Mouse (Mus musculus) heart, postnatal 10 days (tissue): Measurements from ENCODE around the gene Ptchd3. TPM values are rescaled to one million over a fixed set of nuclear protein-coding genes. Genes with fewer than 3 reads are reported as not detected.

Source experiments
- DNase-seq, 2 experiments: peaks; one replicate each; pipeline ENCODE4 v3.0.0; 2021
- intact Hi-C: fragments of 180-260 bp; cut with DNase I; formaldehyde crosslinking; loops from one replicate; pipeline ENCODE4 v1.15.1; 2025
- total RNA-seq, 2 experiments: library from RNA; stranded (reverse); gene quantifications; 2 replicates each; pipeline ENCODE4 v1.2.3; 2021

Ptchd3 gene
- total RNA-seq, result under 1 TPM; 0.34 to 0.79 TPM

DNA sequence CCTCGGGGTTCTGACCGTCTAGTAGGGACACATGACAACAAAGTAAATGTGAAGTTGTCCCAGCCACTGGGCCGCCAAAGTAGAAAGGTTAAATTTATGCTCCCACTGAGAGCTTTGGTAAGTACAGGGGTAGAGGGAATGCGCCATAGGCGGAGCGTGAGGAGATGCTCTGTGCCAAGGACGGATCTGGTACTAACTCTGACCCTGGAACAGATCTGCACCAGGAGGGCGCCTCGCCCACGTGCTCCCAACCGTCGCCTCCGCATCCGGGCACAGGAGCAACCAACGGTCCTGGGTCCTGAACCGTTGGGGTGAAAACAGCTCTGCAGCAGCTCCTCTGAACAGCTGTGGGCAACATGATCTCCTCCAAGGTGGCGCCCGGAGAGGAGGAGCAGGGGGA, at the start of gene Ptchd3:
Gene Ptchd3, plus strand, starts transcription at position 301 of the 400 bp plus-strand sequence.
- DNase-seq, result no peak
- intact Hi-C loops, result no loop called here

DNA sequence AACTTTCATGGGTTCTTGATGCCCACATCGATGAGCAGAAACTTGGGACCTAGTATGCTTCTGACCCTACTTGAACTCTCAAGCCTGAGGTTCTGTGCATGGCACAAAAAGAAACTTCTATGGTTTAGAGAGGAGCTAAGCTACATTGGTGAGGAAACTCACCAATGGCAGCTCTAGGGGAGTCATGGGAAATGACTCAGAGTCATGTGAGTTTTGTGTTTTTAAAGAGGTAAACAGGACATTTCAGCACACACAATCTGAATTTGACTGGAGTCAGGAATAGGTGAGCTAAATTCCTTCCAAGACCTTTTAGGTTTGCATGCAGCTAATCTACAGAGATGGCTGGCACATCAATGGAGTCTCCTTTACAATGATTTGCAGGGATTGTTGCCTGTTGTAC, 48.2 kb upstream of the Ptchd3 start:
- DNase-seq, result no peak
- intact Hi-C loops, result no loop called here

DNA sequence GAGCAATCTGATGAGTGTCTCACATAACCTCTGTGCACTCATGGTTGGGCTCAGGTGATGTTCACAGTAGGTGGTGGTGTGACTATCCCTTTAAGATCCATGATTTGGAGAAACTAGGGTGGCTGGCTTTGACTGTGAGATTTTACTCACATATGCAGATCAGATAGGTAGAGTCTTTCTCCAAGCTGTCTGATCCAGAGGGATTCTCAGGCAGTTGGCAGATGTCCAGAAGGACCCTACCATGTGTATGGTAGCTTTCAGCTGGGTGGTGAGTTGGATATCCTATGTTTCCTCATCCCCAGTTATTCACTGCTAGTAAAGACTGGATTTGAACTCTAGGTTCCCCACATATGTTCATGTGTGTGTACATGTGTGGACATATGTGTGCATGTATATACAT, 42.6 kb upstream of the Ptchd3 start:
- DNase-seq, result no peak
- intact Hi-C loops, result no loop called here

DNA sequence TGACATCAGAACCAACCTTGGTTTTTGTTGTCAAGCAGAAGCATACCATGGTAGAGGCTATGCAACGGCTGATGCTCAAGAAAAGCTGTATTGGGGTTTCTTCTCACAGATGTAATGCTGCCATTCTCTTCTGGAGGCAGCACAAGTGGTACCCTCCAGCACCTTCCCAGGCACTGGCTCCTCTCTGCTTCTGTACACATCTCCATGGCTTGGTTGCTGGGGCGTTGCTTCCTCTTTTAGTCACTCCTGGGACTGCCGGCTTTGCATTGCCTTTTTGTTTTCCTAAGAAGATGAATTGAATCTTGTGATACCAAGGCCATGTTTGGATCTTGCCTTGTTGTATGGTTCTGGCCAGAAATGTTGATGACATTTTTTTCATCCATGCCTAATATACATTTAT, 40.5 kb upstream of the Ptchd3 start:
- DNase-seq, result no peak
- intact Hi-C loops, result no loop called here

DNA sequence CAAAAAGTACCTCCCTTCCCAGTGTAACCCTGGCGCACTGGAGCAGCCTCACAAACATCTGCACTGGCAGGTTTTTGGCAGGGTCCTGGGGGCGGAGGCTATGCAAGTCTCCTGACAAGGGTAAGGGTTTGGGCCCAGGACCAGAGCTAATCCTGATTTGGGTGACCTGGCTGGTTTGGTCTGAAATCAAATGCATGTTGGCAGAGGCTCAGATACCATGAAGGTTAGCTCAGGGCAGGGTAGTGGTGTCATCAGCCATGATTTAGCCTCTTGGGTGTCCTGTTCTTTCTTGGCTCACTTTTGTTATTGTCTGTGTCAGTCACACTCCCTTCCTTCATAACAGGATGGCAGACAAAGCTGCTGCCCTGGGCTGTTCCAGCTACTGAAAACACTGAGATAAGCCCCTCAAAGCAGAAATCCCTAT, 39.4 kb upstream of the Ptchd3 start:
- DNase-seq, result peak; percentile 87 to 90
- intact Hi-C loops, result loop anchor here (5.0 kb wide), 1 partner anchor 88 kb away; the partner anchor contains the start of gene Metrnl

DNA sequence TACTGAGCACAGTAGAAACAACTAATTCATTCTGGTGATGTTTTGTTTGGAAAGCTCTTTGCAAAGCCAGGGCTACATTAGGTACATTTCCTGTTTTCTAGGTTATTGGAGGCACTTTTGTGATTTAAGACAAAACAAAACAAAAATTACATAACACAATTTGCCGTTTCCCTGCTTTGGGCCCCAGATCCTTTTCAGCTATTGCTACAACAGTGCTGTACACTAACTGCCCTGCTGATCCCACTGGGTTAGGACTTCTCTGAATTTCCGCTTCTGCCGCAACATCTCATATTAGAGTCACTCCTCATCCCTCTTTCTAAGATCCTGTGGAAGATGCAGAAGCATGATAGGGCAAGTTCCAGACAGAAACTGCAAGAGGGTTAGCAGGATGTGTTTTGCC, 38.6 kb upstream of the Ptchd3 start:
- DNase-seq, result no peak

DNA sequence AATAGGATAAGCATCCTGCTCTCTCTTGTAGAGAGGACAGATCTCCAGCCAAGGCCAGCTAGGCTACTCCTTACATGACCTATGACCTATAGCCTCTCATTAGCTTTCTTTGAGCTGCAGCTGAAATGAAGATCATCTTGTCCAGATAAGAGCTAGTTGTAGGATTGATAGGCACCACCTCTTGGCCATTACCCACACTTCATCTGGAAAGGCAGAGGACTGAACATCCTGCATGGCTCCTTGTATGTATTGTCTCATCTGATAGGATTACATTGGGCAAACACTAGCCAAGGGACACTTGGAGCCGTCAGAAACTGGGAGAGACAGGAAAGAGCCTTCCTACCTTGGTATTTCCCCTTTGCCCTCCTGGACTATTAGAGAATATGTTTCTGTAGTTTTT, 38.1 kb upstream of the Ptchd3 start:
- intact Hi-C loops, result loop anchor here (5.0 kb wide), 1 partner anchor 90 kb away; the partner anchor contains the start of gene Metrnl
- no peak for DNase-seq

More for the DNA sequence above, 38.6 kb upstream of the Ptchd3 start:
- intact Hi-C loops, result loop anchor here (5.0 kb wide), 1 partner anchor 89 kb away; the partner anchor contains the start of gene Metrnl

DNA sequence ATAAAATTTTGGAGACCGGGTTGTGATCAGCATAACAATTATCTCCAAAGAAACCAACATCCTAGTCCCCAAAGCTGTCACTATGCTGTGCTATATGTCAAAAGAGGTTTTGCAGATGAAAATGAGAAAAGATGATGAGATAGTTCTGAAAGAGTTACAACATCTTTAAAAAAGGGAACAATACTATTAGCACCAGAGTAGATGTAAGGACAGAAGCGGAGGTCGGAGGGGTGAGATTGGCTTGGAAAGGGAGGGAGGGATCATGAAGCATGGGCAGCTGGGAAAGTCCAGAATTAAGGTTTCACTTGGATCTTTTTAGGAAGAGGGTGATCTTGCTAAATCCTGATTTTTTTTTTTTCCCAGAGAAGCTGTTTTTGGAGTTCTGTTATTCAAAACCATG, 36.5 kb upstream of the Ptchd3 start:
- DNase-seq, result no peak
- intact Hi-C loops, result loop anchor here (5.0 kb wide), 1 partner anchor 91 kb away; the partner anchor contains the start of gene Metrnl

DNA sequence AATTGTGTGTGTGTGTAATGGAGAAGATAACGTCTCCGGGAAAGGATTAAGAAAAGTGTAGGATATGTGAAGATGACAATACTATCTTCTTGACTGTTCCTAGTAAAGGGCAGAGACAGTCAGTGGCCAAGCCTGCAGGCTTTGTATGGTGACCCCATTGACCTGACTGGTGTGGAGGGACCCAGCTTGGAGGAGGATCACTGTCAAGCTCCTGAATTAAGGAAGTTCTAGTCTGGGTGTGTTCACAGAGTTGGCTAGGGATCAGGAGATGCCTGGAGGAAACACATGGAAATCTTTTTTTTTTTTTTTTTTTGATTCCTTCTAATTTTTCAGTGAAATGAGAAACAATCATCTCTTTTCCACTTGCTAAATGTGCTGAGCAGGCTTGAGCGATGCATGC, 35.9 kb upstream of the Ptchd3 start:
- DNase-seq, result peak; percentile 21 to 34
- intact Hi-C loops, result loop anchor here (5.0 kb wide), 1 partner anchor 92 kb away; the partner anchor contains the start of gene Metrnl

DNA sequence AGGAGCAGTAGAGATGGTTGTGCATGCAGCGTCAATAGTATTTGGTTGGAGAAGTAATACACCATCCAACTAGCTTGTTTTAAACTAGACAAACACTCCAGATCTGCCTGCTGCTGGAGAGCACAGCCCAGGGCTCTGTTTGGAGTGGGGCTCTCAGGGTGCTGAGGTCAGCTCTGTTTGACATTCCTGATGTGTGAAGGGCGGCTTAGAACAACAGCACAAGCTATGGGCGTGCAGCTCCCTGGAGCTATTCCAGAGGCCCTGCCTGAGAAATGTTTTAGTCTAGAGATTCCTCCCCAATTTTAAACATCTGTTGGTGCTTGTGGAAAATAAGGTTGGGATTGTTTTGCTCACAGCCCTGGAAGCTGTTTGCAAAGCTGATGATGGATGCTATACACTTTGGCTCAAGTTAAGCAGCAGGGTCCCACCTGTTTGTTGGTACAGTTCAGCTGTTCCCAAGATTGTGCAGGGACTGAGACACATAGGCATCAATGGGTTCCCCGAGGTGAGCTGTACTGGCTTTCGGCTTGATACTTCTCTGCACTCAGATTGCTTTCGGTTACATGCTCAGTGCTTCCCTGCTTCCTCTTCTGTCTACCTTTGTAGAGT, 35.4 kb upstream of the Ptchd3 start:
- intact Hi-C loops, result loop anchor here (5.0 kb wide), 1 partner anchor 92 kb away; the partner anchor contains the start of gene Metrnl
- peak; percentile 73 to 76 for DNase-seq

DNA sequence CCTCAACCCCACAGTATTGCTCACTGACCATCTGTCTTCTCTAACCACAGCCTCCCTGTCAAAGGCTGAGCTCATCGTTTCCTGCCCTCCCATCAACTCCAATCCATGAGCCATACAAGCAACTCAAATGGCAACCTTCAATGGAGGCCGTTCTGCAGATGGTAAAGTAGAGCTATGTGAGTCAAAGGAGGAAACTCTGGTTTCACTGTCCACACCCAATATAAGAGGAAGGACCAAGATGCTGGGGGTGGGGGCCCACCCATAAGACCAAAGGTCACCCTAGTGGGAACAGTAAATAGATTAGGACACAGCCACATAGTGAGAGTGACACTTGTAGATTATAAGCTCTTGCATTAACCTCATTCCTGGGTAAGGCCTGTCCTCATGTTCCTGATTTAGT, 34.1 kb upstream of the Ptchd3 start:
- intact Hi-C loops, result no loop called here
- DNase-seq, result no peak

DNA sequence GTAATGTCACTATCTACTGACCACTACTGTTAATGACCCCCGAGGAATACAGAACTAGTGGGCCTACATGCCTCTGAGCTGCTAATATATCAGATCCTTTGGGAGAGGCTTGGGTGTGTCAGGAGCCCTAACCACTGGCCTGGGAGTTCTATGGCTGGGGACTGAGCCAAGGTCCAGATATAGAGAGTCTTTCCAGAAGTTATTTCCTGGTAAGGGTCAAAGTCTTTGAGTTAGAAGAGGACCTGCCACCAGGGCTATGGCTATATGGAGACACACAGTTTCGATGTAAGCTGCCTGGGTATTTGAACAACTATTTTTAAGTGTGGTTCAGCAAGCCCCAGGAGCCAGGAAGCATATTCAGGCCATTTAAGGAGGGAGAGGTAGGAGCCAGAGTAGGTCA, 31.5 kb upstream of the Ptchd3 start:
- no peak for DNase-seq
- intact Hi-C loops, result no loop called here

DNA sequence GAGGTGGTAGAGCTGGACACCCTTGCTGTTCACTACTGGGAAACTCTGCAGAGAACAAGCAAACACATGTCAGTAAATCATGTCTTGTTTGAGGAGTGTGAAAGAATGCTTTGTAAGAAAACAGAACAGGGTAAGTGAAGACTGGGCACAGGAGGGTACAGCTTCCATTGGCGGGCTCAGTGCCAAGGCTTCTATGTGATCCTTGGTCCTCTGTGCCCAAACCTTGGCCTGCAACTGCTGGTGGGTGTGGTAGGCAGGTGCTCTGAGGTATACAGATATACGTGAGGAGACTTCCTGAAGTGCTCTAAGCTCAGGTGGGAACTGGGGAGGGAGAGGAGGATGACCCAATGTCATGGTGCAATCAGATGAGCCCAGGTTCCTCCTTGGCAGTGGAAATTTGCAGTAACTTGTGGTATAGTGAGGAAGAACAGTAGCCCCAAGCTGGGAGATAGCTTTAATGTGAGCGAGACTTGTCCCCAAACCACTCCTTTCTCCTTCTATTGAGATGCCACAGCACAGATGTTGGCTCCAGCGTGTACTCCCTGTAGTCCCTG, 30.2 kb upstream of the Ptchd3 start:
- DNase-seq, result no peak
- intact Hi-C loops, result no loop called here

DNA sequence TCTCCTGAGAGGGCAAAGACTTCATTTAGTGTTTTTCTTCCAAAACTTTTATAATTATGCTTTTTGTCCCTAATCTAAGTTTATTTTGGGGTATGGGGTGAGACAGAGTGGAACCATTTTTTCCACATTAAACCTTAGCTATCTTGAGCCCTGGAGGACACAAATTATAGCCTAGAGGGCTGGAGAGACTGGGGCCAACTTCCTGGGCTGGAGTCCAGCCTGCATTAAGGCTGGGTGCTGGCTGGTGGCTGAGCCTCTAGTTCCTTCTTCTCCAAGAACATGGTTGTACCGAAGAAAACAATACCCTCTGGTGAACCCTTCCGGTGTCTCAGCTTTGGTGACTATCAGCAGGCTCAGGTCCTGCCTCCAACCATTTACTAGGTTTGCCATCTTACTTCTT, 27.3 kb upstream of the Ptchd3 start:
- no peak for DNase-seq
- intact Hi-C loops, result no loop called here

DNA sequence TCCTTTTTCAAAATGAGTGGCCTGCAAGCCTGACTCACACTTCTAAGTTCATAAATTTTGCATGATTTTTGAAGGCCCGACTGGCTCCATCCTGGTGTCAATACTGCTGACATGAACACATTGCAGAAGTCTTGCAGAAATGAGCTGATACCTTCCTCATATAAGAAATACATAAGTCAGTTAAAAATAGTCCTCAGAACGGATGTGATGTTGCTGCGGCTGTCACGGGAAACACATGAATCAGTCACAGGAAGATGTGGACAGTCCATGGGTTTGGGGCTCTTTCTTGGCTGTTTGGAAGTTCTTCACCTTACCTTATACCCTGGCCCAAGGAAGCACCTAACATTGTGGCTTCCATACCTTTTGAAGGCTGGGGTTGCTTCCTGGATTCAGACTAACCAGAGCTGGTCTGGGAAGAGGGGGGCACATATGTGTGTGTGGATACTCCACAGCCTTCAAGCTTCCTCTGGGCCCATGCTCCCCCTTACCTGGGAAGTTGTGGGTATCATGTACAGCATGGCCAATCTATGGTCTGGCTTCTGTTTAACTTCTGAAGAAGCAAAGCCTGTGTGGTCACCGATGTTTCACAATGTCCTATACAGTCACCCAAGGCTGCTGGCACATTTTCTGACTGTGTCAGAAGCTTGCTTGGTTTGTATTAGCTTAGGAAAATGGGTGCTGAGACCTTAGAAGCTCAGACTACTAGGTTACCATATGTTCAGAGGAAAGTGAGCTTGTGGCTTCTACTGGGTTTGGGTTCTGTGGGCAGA, 25.6 kb upstream of the Ptchd3 start:
- no peak for DNase-seq
- intact Hi-C loops, result no loop called here

DNA sequence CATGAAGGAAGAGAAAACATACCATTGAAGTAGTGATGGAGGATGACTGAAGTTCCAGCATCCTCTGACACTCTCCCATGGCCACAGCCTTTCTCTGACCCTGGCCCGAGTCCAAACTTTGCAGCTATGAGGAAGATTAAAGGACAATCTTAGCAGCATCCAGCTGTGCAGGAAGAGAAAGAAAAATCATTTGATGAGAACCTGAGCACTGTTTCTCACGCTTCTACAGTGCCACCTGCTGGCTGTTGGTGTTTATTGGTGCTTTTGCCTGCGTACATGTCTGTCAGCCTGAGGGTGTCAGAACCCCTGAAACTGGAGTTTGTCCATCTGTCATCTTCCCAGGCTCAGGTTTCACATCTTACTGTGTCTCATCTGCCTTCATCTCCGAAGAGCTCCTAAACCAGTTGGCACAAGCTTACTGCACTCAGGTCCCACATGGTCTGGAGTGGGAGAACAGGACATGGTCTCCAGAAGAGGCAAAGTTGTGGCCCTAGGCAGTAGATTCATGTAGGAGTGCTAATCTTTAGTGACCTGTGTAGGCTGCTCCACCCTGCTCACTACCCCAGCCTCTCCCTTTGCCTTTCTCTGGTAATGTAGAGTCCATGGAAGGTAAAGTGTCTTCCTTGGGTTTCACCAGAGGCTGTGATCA, 21.7 kb upstream of the Ptchd3 start:
- DNase-seq, result peak; percentile 90 to 95
- intact Hi-C loops, result loop anchor here (1.0 to 2.0 kb wide), 3 partner anchors 156 to 332 kb away; no protein-coding TSS in a partner anchor

DNA sequence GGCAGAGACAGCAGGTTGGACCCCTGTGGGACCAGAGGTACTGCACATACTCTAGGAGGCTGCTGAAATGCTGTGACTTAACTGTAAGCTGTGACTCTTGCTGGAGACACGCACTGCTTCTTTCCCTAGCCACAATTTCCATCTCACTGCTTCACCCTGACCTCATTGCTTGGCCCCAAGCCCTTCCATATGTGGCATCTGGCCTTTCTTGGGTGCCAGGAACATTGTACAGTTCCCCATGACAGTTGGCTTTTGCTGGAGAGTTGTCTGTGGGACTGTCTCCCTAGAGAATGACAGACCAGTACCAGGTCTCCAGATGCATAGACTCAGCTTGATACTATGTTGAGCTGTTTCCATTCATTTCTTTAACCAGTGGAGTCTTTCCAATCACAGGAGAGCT, 21.2 kb upstream of the Ptchd3 start:
- intact Hi-C loops, result loop anchor here (1.0 to 2.0 kb wide), 3 partner anchors 157 to 333 kb away; no protein-coding TSS in a partner anchor
- no peak for DNase-seq

DNA sequence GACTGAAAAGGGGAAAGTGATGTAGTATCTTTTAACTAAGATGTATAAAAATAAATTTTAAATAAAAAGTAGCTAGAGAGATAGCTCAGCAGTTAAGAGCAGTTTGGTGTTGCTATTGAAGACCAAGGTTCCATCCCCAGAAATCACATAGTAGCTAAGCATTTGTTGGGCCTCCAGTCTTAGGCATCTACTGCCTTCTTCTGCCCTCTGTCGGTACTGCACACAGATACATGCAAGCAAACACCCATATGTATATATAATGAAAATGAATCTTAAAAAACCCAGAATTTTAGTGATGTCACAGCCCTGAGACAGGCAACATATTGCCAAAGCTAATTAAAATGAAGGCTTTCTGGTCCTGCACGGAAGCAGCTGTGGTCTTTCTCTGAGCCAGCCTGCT, 15.9 kb downstream of the Ptchd3 start:
- DNase-seq, result no peak
- intact Hi-C loops, result no loop called here

DNA sequence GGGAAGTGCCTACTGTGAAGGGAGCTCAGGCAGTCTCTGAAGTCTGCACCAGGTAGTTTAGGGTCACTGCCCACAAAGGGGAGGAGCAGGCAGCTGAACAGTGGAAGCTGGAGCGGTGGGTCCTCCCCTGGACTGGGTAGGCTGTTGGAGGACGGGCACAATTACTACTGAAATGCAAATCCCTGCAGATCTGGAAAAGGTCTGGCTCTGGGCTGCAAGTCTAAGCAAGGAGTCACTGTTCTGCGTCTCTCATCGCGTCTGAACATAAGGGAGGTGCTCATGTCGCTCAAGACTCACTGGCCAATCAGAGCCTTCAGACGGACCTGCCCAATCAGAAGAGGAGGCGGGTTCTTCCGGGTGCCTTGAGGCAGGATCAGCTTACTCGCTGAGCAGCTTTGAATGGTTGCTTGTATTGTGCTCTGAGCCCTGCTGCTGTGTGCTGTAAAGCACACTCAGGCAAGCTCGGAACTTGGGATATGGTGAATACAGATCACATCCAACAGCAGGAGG, 17.8 kb downstream of the Ptchd3 start:
- peak; percentile 75 to 77 for DNase-seq
- intact Hi-C loops, result no loop called here
